Mouse (Mus musculus) gastrocnemius, adult 2 months (tissue): ENCODE results near the gene Uroc1. TPM values are rescaled to one million over a fixed set of nuclear protein-coding genes. Genes with fewer than 3 reads are reported as not detected.

Experiments used
- DNase-seq: peaks from one replicate; pipeline ENCODE4 v3.0.0; 2022
- H3K27ac ChIP-seq: fragments of 200-600 bp; 2 replicates; pipeline ENCODE4 v1.8.1; 2022; ENCODE audit warnings: mild to moderate bottlenecking
- H3K4me3 ChIP-seq: fragments of 200-600 bp; 2 replicates; pipeline ENCODE4 v1.8.1; 2022; ENCODE audit warnings: mild to moderate bottlenecking, moderate library complexity
- CTCF ChIP-seq: fragments of 200-600 bp; IDR thresholded peaks from 2 replicates; pipeline ENCODE4 v1.8.1; 2022; ENCODE audit warnings: antibody characterized with exemption, mild to moderate bottlenecking, moderate library complexity
- intact Hi-C: fragments of 180-260 bp; cut with DNase I; formaldehyde crosslinking; loops from one replicate; pipeline ENCODE4 v1.15.1; 2025
- total RNA-seq, 2 experiments: library from RNA; stranded (reverse); gene quantifications; 2 replicates each; pipeline ENCODE4 v1.2.3; 2021

Gene Uroc1
- total RNA-seq, 2 experiments from 2014 or later = not detected

DNA sequence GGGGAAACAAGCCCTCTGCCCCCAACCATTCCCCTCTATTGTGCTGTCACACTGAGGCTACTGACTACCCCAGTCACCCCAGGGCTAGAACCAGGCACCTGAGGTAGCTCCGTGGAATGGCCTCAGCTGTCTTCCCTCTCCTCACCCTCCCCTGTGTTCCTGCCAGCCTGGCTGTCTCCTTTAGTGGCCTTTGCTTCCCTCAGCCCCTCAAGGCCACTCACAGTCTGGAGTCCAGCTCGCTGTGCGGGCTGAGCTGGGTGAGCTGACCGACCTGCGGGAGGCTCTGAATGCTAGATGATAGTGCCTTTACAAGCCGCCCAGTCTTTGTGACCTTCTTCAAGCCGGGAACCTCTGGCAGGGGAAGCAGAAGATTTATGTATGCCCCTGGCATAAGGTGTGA is 78.8 kb downstream of the Uroc1 start:
- Histone ChIP-seq H3K27ac (no peak overlapping the region), H3K4me3 (no peak overlapping the region)
- no peak for DNase-seq
- intact Hi-C loops = no loop called here
- no peak for TF ChIP-seq CTCF

Other genes with a start within 250 kb of the Uroc1 start
- gene Vmn1r50, start 231.9 kb upstream of the Uroc1 start, total RNA-seq = not detected
- gene Vmn1r51, start 210.7 kb upstream of the Uroc1 start, total RNA-seq = not detected
- not detected for gene Vmn1r52, start 158.5 kb upstream of the Uroc1 start, total RNA-seq
- not detected for gene V1ra8, start 130.5 kb upstream of the Uroc1 start, total RNA-seq
- not detected for gene Vmn1r53, start 108.8 kb upstream of the Uroc1 start, total RNA-seq
- not detected for gene Vmn1r54, start 87.0 kb upstream of the Uroc1 start, total RNA-seq
- gene BC048671, start 32.1 kb upstream of the Uroc1 start, total RNA-seq = not detected
- not detected for gene Chst13, start 8.1 kb upstream of the Uroc1 start, total RNA-seq
- 10 to 100 TPM; 15.5 to 15.9 TPM for gene Zxdc, start 36.2 kb downstream of the Uroc1 start, total RNA-seq
- gene Cfap100, start 95.5 kb downstream of the Uroc1 start, total RNA-seq = under 1 TPM; 0.11 to 0.13 TPM
- gene Klf15, start 129.3 kb downstream of the Uroc1 start, total RNA-seq = 10 to 100 TPM; 54.4 to 64.4 TPM
- gene Aldh1l1, start 153.1 kb downstream of the Uroc1 start, total RNA-seq = 1 to 10 TPM; 3.6 to 5.3 TPM